Mouse (Mus musculus): ENCODE measurements at regions not wholly inside any gene's neighbourhood (a gene's known extent, or its start where the extent isn't known, plus 50 kb on each side); places are given as distances from the start of the nearest gene placed in this dataset.
"Not testable (repeated sequence)": the region's sequence is repeated elsewhere in the genome, so short reads cannot be mapped to it uniquely, and the experiment has no call there.

DNA sequence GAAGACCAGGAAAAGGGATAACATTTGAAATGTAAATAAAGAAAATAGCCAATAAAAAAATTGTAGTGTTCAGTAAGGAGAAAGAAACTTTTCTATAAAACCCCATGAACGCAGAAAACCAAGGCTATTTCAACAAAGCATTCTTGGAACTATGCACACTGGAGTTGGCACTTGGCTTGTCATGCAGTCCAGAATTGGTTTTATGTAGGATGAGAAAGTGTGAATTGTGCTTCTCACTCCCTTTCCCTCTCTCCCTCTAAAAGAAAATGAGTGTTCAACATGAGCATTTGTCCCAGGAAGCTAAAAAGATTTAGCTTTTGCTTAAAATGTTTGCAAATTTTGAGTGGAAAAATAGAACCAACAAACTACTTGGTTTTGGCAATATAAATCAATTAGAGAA, 841.6 kb upstream of the Adam24 start:
- no peak for DNase-seq

DNA sequence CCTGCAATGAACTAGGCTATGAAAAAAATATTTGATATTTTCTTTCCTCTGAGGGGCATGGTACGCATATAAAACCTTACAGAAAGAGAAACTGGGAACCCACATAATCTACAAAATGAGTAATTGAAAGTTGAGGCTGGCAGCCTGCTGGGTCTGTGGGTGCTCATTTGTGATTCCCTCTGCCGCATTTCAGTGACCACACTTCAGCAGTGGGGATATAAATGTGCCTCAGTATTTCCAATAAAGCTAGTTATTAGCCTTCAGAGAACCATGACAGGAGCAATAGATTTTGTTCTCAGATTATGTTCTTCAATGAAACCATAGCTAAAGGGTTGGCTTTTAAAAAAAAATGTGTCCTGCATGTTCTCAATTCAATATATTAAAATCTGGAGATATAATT, 828.0 kb upstream of the Adam24 start:
- DNase-seq, result no peak

DNA sequence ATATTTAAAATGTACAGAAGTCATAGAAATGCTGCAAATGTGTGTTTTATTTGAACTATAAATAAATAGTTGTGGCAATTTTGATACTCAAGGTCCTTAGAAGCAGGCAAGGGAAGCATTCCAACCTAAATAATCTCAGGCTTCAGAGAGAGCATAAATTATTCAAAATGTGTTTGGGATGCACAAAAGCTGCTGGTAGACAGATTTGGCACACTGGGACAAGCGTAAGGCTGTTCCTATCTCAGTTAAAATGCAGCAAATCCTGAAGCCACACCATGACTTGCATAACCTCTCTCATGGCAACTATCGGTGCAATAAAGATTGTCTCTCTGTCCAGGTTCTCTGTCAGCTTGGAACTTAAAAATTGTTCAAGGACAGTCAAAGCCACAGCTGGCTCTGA, 812.3 kb upstream of the Adam24 start:
- no peak for DNase-seq

DNA sequence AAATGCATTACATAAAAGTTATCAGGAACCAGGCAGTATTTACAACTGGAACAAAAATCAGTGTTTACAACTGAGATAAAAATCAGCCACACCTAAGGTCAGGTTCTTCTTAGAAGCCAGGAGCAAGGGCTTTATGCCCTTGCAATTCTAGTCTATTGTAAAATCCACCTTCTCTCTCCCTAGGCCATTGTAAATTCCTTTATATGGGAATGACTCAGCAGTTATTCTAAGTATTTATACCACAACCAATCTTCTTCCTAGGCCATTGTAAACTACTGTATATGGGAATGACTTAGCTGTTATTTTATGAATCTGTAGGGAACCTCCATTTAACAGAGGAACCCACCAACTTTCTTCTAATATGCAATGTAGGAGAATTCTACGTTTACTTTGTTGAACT, 772.6 kb upstream of the Adam24 start:
- DNase-seq, result no peak

DNA sequence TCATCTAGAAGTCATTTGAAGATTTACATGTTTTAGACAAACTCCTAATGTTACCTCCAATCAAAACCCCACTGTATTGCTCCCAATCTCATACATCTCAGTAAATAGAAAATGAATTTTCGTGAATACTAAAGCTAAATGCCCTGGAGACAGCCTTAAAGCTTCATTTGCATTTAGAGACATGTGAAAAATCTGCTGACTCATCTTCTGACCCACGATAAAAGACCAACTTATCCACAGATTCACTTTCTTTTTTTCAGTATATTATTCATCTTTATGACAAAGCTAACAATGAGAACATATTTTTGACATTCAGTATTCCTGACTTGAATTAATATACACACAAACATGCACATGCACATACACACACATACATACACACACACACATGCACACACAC, 762.0 kb upstream of the Adam24 start:
- DNase-seq, result no peak

DNA sequence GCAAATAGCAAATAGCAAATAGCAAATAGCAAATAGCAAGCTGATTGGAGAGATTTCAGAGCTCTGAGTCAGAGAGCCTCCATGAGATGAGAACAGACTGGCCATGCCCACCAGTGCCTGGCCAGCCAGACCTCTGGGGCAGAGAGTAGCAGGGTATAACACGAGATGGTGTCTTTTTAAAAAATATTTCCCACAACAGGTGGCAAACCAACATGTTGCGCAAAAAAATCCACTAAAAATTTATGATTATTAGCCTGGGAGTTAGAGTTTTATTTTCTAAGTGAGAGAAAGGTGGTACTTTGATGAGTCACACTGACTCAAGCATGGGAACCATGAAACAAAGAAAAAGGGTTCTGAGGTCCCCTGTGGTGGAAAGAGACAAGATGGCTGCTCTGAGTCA, 753.5 kb upstream of the Adam24 start:
- no peak for DNase-seq

DNA sequence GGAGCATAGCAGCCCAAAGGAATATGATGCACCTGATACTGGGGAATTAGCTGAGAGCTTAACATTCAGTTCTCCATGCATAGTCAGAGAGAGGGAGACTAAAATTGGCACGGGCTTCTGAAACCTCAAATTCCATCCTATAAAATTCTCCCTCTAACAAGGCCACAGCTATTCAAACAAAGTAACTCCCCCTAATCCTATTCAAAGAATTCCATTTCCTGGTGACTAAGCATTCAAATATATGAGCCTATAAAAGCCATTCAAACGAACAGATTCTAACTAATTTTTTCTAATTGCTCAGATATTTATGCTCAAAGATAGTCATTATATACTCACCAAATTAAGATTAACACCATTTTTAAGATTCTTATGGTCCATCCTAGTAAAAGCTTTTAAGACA, 751.1 kb upstream of the Adam24 start:
- no peak for DNase-seq

DNA sequence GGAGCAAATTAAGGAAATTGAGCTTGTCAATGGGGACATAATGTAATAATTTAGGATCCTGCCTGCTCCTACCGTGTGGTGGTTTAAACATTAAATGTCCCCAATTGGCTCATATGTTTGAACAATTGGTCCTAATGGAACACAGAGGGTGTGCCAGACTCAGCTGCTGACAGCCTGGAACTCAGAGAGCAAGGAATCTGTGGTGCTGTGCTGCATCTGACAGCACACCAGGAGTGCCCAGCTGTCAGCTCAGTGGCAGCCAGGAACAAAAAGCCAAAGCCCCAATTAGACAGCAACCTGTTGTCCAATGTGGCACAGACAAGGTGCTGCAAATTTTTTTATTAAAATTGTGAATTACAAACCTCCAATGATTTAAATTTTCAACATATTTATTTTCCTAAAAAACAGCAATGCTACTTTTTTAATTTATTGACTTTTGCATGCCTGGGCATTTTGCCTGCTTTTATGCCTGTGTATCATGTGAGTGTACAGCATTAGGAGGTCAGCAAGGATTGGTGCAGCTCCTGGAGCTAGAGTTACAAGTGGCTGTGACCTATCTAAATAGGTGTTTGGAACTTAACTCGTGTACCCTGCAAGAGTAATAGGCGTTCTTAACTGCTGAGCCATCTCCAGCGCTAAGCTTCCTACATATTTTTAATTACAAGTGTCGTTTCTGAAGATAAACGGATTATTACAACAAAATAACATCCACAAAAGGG, 724.5 kb upstream of the Adam24 start:
- DNase-seq, result no peak

DNA sequence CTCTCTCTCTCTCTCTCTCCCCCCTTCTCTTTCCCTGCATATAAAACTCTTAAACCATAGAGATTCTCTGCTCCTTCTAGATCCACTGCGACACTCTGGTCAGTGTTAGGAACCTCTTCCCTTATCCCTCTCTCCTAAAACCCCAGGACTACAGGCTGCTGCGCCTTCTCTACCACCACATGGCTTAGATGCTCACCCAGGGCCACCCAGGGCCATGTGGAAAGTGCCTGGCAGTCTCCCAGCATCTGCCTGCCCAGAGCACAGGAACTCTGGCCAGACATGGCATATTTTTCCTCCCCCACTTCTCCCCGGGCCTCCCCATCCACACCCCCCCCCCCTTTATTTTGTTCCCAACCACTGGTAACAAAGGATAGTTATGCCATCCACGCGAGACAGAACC, 720.4 kb upstream of the Adam24 start:
- no peak for DNase-seq

DNA sequence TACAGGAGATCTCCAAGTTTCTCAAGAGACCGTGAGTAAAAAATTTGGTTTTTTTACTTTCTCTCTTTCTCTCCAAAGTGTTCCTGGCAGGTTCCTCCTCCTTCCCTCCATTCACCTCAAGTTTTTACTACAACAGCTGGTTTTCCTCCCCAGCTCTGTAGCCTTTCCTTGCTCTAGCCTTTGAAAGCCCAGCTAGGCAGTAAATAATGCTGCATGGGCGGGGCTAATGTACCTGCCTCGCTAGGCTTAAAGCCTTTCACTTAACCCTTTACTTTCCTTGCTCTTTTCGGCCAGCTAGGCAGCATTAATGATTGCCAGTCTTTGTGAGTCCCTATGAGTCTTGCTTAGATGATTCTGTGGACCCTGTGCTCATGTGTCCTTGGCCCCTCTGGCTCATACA, 720.0 kb upstream of the Adam24 start:
- peak in 1 of 2 experiments; percentile 4 for DNase-seq

DNA sequence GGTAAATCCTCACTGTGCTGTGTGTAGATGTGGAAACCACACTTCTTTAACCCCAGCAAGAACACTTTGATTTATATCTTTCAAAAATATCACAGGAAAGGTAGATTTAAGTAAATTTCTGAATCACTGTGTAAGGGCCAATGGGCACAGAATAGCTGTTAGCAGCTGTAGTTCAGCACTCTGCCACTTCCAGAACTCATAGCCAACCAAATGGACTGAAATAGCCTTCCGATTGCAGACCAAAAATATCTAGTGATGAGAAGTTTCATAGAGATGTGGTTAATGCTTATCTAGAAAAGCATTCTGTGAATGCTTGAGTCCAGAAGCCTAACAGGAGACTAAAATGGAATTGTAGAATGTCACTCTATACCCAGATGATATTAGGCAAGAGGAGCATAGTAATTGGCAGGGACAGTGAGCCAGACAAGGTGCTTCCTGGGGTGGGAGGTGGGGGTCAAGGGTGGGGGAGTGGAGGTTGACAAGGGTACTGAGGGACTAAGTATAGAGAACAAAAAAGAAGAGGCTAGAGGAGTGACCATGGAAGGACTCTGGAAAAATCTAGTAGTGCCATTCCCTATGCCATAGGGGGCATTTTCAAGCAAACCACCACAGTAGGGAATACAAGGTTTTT, 669.6 kb upstream of the Adam24 start:
- no peak for DNase-seq

DNA sequence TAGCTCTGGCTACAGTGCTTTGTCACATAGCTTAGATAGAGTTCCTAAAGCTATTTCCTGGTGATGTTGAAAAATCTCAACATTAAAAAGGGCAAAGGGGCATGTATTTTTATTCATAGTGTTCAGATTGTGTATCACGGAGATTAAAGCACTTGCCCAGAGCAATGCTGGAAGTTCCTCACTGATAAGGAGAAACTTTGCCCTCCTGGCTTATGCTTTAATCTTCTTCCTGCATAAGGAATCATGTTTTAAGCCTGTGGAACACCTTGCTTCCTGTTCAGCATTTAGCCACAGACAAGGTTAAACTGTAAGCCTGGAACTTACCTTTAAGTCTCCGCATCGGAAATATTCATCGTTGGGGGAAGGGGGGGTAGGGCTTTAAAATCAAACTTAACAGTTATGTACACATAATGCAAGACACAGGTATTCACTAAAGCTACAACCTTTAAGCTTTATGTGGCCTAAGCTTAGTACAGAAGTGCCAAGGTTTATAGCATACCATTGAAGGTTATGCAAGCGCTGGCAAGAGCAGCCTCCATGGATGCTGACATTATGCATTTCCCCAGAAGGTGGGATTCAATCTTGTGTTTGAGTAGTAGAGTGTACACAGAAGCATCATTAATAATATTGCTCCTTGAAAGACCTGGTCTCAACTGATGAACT, 655.5 kb upstream of the Adam24 start:
- DNase-seq, result no peak

DNA sequence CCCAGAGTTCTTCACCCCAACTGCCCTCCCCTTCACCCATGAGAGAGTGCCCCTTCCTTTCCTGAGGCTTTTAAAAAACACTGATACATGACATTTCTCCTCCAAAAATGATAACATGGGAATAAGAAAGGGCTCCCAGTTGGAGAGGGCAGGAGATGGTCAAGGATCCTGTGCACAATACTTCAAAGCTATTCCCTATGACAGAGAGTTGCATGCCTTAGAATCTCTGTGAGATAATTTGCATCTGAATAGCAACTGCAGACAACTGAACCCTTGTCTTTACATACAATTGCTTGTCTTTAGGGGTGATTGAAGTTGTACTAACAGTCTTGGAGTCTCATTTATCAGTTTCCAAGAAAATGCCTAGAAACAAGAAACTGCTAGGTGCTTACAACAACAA, 610.7 kb upstream of the Adam24 start:
- no peak for DNase-seq

DNA sequence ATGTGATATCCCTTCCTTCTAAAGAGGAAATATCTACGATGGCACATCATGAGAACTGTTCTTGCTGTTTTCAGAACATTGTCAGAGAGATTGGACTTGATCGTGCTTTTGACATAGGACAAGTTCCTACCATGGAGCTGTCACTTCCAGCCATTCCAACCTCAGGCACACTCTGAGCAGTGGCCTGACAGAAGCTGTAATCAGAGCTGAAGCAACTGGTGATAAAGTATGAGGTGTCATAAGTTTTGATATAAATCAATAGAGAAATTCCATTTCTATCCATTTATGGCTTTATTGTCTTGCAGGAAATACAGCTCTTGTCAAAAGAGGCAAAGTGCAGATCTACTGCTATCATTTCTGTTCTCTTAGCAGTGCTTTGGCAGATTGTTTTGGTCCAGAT, 603.7 kb upstream of the Adam24 start:
- no peak for DNase-seq

DNA sequence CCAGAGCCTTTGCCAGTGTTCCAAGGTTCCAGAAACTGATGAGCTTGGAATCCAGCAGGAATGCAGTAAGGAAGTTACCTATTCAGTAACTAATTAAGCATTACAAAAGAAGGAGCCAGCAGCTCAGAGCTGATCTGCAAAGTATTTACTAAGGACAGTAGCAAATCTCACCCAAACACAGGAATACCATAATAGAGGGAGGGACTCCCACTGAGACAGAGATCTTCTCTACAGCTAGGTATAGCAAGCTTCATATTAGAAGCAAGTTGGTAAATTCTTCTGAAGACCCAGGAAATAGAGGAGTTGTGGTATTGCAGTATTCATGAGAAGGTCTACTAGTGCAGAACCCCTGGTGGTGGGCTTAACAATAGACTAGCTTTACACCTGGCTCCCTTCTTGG, 593.9 kb upstream of the Adam24 start:
- DNase-seq, result not testable (repeated sequence)

DNA sequence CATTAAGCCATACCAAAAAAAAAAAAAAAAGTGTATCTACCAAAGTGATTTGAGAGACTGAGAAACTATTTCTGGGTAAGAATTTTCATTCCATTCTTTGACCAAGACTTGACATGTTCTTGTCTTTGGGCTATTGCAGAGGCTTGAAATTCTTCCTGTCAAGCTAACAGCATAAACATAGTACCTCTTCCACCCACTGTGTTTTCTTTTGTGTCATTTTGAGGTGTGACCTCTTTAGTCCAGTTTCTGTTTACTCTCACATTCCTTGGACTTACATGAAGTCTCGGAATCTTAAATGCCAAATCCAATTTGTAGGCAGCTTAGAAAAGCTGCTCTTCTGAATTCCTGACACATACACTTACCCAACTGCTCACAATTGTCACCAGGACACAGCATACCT, 590.7 kb upstream of the Adam24 start:
- no peak for DNase-seq

DNA sequence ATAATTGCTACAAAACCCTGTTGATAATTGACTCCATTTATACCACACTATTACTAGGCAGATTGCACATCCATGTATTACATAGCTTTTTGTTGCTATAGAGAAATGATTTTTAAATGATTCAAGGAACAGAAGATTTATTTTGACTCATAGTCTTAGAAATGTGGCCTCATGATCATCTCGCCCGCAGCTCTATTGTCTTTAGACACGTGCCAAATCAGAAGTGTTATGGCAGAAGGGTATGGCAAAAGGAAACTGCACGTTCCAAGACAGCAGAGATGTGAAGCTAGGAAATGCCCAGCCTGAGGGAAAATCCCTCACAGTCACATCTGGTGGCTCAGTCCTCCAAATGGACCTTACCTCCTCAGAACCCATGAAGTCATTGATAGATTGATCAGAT, 585.5 kb upstream of the Adam24 start:
- DNase-seq, result no peak

DNA sequence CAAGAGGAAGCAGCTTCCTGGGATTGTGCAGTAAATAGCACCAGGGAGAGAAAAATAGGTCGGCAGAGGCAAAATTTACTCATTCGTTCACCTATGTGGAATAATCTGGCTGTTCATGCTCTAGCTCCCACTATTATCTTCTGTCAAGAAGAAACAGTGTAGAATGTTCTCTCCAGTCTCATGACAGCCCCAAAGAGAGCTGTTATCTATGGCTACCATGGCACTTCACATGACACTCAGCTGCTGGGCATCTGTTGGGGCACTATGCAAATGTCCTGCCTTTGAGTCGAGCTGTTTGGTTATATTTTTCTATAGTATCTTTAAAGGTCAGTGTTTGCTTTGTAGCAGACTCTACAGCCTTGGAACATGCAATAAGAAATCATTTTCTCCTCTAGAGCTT, 550.5 kb upstream of the Adam24 start:
- DNase-seq, result no peak

DNA sequence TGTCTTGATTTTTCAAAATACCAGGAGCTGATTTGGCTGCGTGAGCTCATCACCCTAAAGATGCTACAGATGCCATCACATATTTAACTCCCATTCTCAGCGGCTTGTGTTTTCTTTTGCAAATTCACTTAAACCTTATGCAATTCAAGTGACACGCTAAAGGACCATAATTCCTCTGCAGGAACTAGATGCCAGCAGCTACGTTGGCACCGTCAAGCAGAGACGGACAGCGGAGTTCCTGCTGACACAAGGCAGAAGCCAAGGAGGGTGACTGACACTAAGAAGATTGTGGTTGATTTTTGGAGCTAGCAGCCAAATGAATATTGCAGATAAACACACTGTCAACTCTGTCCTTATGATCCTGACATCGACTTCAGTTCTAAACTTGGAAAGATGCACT, 547.7 kb upstream of the Adam24 start:
- DNase-seq, result no peak

DNA sequence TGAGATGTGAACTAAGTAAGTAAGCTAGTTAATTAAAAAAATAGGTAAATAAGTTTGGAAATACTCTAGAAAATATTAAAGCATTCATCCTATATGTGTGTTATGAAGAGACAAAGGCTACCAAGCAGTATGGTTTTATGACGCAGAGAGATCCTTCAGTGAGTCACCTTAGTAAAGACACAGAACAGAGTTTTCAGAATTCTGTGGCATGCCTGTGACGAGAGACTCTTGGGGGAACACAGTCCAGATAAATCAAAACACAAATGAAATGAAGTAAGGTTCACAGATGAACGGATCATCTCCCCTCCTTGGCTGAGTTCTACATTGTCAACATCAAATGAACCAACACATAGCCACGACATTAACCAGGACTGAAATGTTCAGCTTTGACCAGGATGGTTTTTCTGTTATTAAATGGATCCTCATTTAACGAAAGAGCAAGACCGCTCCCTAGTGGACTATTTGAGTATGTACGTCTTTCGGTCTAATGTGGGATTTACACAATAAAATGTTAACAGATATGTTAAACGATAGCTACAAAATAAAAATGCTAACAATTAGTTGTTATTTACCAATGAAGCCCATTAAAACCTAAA, 542.1 kb upstream of the Adam24 start:
- DNase-seq, result peak in 1 of 2 experiments; percentile 4

DNA sequence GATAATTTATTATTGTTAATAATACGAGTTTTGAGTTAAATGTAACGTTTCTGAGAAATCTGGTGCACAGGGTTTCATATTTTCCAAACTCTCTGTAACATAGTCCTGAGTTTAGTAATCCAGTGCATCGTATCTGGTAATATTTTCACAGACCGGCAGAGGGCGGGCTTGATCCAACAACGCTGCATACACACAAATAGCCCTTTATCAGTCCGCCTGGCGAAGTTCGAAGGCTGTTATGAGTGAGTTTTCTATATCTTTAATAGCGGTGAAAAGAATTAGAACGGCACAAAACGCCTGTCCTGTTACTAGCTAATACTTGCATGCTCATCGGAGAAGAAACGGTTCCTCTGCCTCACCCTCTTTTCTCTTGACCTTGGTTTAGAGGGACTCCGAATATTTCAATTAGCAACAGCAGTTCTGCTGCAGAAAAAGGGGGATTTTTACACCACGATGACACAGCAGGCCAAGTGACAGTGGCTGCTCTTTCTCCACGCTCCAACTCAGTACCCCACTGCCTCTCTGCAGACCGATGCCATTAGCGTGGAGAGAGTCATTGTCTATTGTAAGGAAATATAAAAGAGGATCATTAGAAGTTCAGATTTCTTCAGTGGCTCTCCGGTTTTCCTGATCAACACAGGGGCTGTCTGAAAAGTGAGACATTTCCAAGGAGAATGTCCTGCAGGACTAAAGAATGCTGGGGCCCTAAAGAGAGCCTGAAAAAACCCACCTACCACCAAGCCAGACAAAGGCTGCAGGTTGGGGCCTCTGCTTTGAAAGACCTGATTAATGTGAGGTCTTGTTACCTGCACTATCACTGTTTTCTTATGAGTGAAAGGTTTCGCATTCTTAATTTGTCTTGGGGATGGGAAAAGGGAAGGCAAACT, 523.7 kb upstream of the Adam24 start:
- peak; percentile 55 to 72 for DNase-seq

DNA sequence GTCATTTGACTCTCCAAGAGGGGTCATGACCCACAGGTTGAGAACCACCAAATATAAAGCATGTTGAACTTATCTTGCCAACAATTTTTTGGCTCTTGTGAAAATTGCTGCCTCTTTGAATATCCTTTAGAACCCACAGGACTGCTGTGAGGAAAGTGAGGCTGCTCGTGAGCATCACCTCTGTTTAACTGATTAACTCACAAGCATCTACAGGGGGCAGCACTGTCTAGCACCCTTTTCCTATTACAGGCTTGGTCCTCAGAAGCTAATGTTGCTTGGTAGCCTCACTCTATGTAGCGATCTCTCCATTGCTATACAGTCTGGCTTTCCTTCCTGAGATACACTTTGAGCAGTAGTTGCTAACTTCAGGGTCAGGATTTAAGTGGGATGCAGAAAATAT, 522.4 kb upstream of the Adam24 start:
- DNase-seq, result no peak

Measured in kidney, postnatal 25 days (tissue).